Mouse (Mus musculus) limb, embryonic 14.5 days (tissue): Measurements from ENCODE around the gene Dusp6. TPM values are rescaled to one million over a fixed set of nuclear protein-coding genes. Genes with fewer than 3 reads are reported as not detected.

Experiments used
- ATAC-seq: fragments of 200-750 bp; cut with Nextera tagmentation; 2 replicates; pipeline ENCODE4 v1.8.0; 2017; ENCODE audit warnings: low read depth, moderate number of reproducible peaks, moderate TSS enrichment; ENCODE audit not compliant: low FRiP score
- DNase-seq: peaks from one replicate; pipeline ENCODE4 v3.0.0-alpha.2; 2015; ENCODE audit warnings: low spot score
- H3K27ac ChIP-seq: fragments of 300-500 bp; sonication (generic); replicated peaks from 2 replicates; pipeline ENCODE4 v1.5.1; 2014; ENCODE audit warnings: low read depth, mild to moderate bottlenecking, low read length, moderate library complexity, mixed read lengths
- H3K27me3 ChIP-seq: fragments of 300-500 bp; sonication (generic); 2 replicates; pipeline ENCODE4 v1.6.1; 2014; ENCODE audit warnings: low read length, mixed read lengths; ENCODE audit not compliant: control insufficient read depth, insufficient read depth
- H3K36me3 ChIP-seq: fragments of 300-500 bp; sonication (generic); 2 replicates; pipeline ENCODE4 v1.6.1; 2014; ENCODE audit warnings: mild to moderate bottlenecking, low read length, moderate library complexity, mixed read lengths; ENCODE audit not compliant: control insufficient read depth, insufficient read depth
- H3K4me1 ChIP-seq: fragments of 300-500 bp; sonication (generic); 2 replicates; pipeline ENCODE4 v1.6.1; 2014; ENCODE audit warnings: antibody characterized with exemption, low read length, mixed read lengths; ENCODE audit not compliant: control insufficient read depth, insufficient read depth
- H3K4me2 ChIP-seq: fragments of 300-500 bp; sonication (generic); replicated peaks from 2 replicates; pipeline ENCODE4 v1.6.1; 2014; ENCODE audit warnings: low read depth, mild to moderate bottlenecking, low read length, moderate library complexity; ENCODE audit not compliant: severe bottlenecking
- H3K4me3 ChIP-seq: fragments of 300-500 bp; sonication (generic); replicated peaks from 2 replicates; pipeline ENCODE4 v1.5.1; 2014; ENCODE audit warnings: low read length
- H3K9ac ChIP-seq: fragments of 300-500 bp; sonication (generic); 2 replicates; pipeline ENCODE4 v1.6.1; 2014; ENCODE audit warnings: mild to moderate bottlenecking, low read depth, low read length, moderate library complexity; ENCODE audit not compliant: severe bottlenecking
- H3K9me3 ChIP-seq: fragments of 300-500 bp; sonication (generic); 2 replicates; pipeline ENCODE4 v1.6.1; 2016; ENCODE audit warnings: low read length; ENCODE audit not compliant: control insufficient read depth
- POLR2A ChIP-seq: fragments of 200-500 bp; IDR thresholded peaks from 2 replicates; pipeline ENCODE4 v1.8.0; 2012; ENCODE audit warnings: inconsistent platforms, mild to moderate bottlenecking, moderate library complexity, borderline replicate concordance; ENCODE audit not compliant: insufficient read depth, insufficient read length; ENCODE audit errors: extremely low read depth
- WGBS: fragments of 180-500 bp; shearing (Covaris S2); extraction: QIAGEN DNeasy Blood & Tissue Kit; methylation state at CpG from one replicate; pipeline ENCODE4 v1.1.7; 2014; 5-methylcytosine and 5-hydroxymethylcytosine counted together
- polyA plus RNA-seq, 2 experiments: library from polyadenylated mRNA; depleted of rRNA in 1 of 2; stranded (reverse) in 1 of 2; unstranded in 1 of 2; fragments of >200 nt; fragmentation: Nextera tagmentation in 1 of 2; extraction: Ambion mirVana in 1 of 2; gene quantifications; 2 replicates each; pipeline versions ENCODE4 v1.2.1 to v1.2.3; 2012 to 2014

Dusp6 gene
- polyA plus RNA-seq, 2 experiments = 60.2 to 67.7 TPM

- WGBS = 53% methylated on average over 4 of the region's 4 CpGs
- H3K4me2 ChIP-seq = no peak overlapping the region
- DNase-seq (no peak), ATAC-seq (no peak)
- TF ChIP-seq POLR2A = no peak
- H3K9me3 ChIP-seq = no peaks in the 10 kb centered on the region
- H3K9ac ChIP-seq = no peak overlapping the region
- H3K4me1 ChIP-seq = peaks cover 11% of the 10 kb centered on the region
- H3K27me3 ChIP-seq = no peaks in the 10 kb centered on the region
- no peak overlapping the region for H3K27ac ChIP-seq
- H3K36me3 ChIP-seq = no peaks in the 10 kb centered on the region
- H3K4me3 ChIP-seq = no peak overlapping the region
Observed at GRCm38 (mm10) chr10:99302051-99302450, 39.0 kb downstream of the Dusp6 start.

- no peaks in the 10 kb centered on the region for H3K36me3 ChIP-seq
- no peak overlapping the region for H3K27ac ChIP-seq
- no peak overlapping the region for H3K9ac ChIP-seq
- H3K27me3 ChIP-seq = no peaks in the 10 kb centered on the region
- no peak overlapping the region for H3K4me2 ChIP-seq
- no peak overlapping the region for H3K4me3 ChIP-seq
- 92% methylated on average over 4 of the region's 4 CpGs for WGBS
- DNase-seq (no peak), ATAC-seq (no peak)
- H3K9me3 ChIP-seq = no peaks in the 10 kb centered on the region
- no peaks in the 10 kb centered on the region for H3K4me1 ChIP-seq
- TF ChIP-seq POLR2A = no peak
Observed at GRCm38 (mm10) chr10:99308837-99309236, 45.8 kb downstream of the Dusp6 start.

- H3K4me3 ChIP-seq = no peak overlapping the region
- H3K9ac ChIP-seq = no peak overlapping the region
- no peaks in the 10 kb centered on the region for H3K27me3 ChIP-seq
- H3K4me2 ChIP-seq = no peak overlapping the region
- no peak for TF ChIP-seq POLR2A
- no peaks in the 10 kb centered on the region for H3K9me3 ChIP-seq
- ATAC-seq (no peak), DNase-seq (no peak)
- H3K4me1 ChIP-seq = no peaks in the 10 kb centered on the region
- no peaks in the 10 kb centered on the region for H3K36me3 ChIP-seq
- no peak overlapping the region for H3K27ac ChIP-seq
- WGBS = 69% methylated on average over 9 of the region's 9 CpGs
Observed at GRCm38 (mm10) chr10:99309617-99310016, 46.6 kb downstream of the Dusp6 start.

- no peaks in the 10 kb centered on the region for H3K36me3 ChIP-seq
- no peak overlapping the region for H3K27ac ChIP-seq
- WGBS = 74% methylated on average over 10 of the region's 10 CpGs
- DNase-seq (no peak), ATAC-seq (no peak)
- no peaks in the 10 kb centered on the region for H3K9me3 ChIP-seq
- TF ChIP-seq POLR2A = no peak
- no peaks in the 10 kb centered on the region for H3K4me1 ChIP-seq
- H3K4me3 ChIP-seq = no peak overlapping the region
- no peak overlapping the region for H3K4me2 ChIP-seq
- no peak overlapping the region for H3K9ac ChIP-seq
- no peaks in the 10 kb centered on the region for H3K27me3 ChIP-seq
Observed at GRCm38 (mm10) chr10:99310204-99310603, 47.2 kb downstream of the Dusp6 start.

GRCm38 (mm10) chr10:99311956-99312355 lies 48.9 kb downstream of the Dusp6 start:
- DNase-seq (no peak), ATAC-seq (no peak)
- Histone ChIP-seq H3K9ac (no peak overlapping the region), H3K4me1 (no peaks in the 10 kb centered on the region), H3K4me3 (no peak overlapping the region), H3K4me2 (no peak overlapping the region), H3K36me3 (no peaks in the 10 kb centered on the region), H3K27me3 (no peaks in the 10 kb centered on the region), H3K27ac (no peak overlapping the region), H3K9me3 (no peaks in the 10 kb centered on the region)
- WGBS = 85% methylated on average over 1 of the region's 1 CpGs
- TF ChIP-seq POLR2A = no peak

- no peak for TF ChIP-seq POLR2A
- Histone ChIP-seq H3K4me2 (no peak overlapping the region), H3K9me3 (no peaks in the 10 kb centered on the region), H3K4me3 (no peak overlapping the region), H3K4me1 (no peaks in the 10 kb centered on the region), H3K27me3 (no peaks in the 10 kb centered on the region), H3K27ac (no peak overlapping the region), H3K36me3 (no peaks in the 10 kb centered on the region), H3K9ac (no peak overlapping the region)
- DNase-seq (no peak), ATAC-seq (no peak)
- 65% methylated on average over 7 of the region's 7 CpGs for WGBS
Observed at GRCm38 (mm10) chr10:99314366-99314765, 51.3 kb downstream of the Dusp6 start.
